8 mouse cellular contexts compared by ENCODE assay signal in genomic region chr5:125382673-125383558, GRCm38 (mm10). TPM values are rescaled to one million over a fixed set of nuclear protein-coding genes. Genes with fewer than 3 reads are reported as not detected.
A peak's percentile ranks its signal among the peaks of the same experiment; 100 is the strongest.
DNase-seq lines count a peak whose midpoint lies in the region; ATAC-seq and TF ChIP-seq lines count a peak whose summit lies in the region.

No protein-coding gene starts in this region.

- H3K9me3 ChIP-seq in CH12.LX (replicated peaks; ENCODE audit: low read length), result no peaks in the 10 kb centered on the region
- no peaks in the 10 kb centered on the region for H3K9me3 ChIP-seq in forebrain, embryonic 12.5 days
- no peaks in the 10 kb centered on the region for H3K9me3 ChIP-seq in limb, embryonic 15.5 days

- H3K27me3 ChIP-seq in CH12.LX (replicated peaks), result no peaks in the 10 kb centered on the region
- H3K27me3 ChIP-seq in forebrain, embryonic 12.5 days, result no peaks in the 10 kb centered on the region
- no peaks in the 10 kb centered on the region for H3K27me3 ChIP-seq in limb, embryonic 15.5 days

- dilution Hi-C loops in CH12.LX (cut with MboI; ENCODE audit: extremely low pct_ligation_motif_present, extremely low pct_unique_long_range_greater_than_20kb, low sequenced_read_pairs), result no loop called here

- peak; percentile 84 for TF ChIP-seq RAD21 in CH12.LX (IDR thresholded peaks at IDR 0.05; ENCODE audit: low read depth, low read length)

- WGBS in forebrain, embryonic 12.5 days, result 54% methylated on average over 6 of the region's 6 CpGs
- 47% methylated on average over 6 of the region's 6 CpGs for WGBS in limb, embryonic 15.5 days

- peak; percentile 54 to 89; a peak in 3 of 4 replicates for TF ChIP-seq CTCF in CH12.LX (conservative IDR thresholded peaks at IDR 0.05 in 1 of 2, IDR thresholded peaks at IDR 0.05 in 1 of 2; ENCODE audit: low read depth in 2 of 2, low read length in 2 of 2)

- H3K4me3 ChIP-seq in CH12.LX (replicated peaks in 1 of 3; ENCODE audit: low read depth in 2 of 3, low read length in 2 of 3, poor library complexity in 1 of 3), result no peak overlapping the region
- no peak overlapping the region for H3K4me3 ChIP-seq in forebrain, embryonic 12.5 days (replicated peaks)
- no peak overlapping the region for H3K4me3 ChIP-seq in limb, embryonic 15.5 days

- peaks cover 0 to 45% of the 10 kb centered on the region in 2 experiments; a peak in 3 of 4 replicates for H3K4me1 ChIP-seq in CH12.LX (ENCODE audit: control insufficient read depth in 1 of 2, insufficient read depth in 2 of 2)
- peaks cover 10% of the 10 kb centered on the region for H3K4me1 ChIP-seq in forebrain, embryonic 12.5 days
- H3K4me1 ChIP-seq in limb, embryonic 15.5 days, result peaks cover 5% of the 10 kb centered on the region; the same call in 1 of the 2 replicates

- TF ChIP-seq EP300 in CH12.LX (IDR thresholded peaks at IDR 0.05; ENCODE audit: low read length), result peak; percentile 74

- H3K27ac ChIP-seq in CH12.LX (ENCODE audit: insufficient read depth, low read depth), result no peak overlapping the region
- no peak overlapping the region for H3K27ac ChIP-seq in forebrain, embryonic 12.5 days
- peak overlapping the region; percentile 0; the same call in 1 of the 2 replicates for H3K27ac ChIP-seq in limb, embryonic 15.5 days

- ATAC-seq in forebrain, embryonic 12.5 days (ENCODE audit: low FRiP score), result peak; percentile 65
- ATAC-seq in limb, embryonic 15.5 days (ENCODE audit: insufficient number of reproducible peaks, low FRiP score, low TSS enrichment, low read depth), result no peak
- peak; percentile 67 for ATAC-seq in monocyte, adult 5-6 weeks (replicated peaks; ENCODE audit: insufficient number of reproducible peaks, low FRiP score, low TSS enrichment, poor library complexity, severe bottlenecking)

- peaks cover 11% of the 10 kb centered on the region for H3K79me2 ChIP-seq in CH12.LX (replicated peaks; ENCODE audit: control insufficient read depth, extremely low read depth, insufficient read depth, poor library complexity, severe bottlenecking)

- TF ChIP-seq POLR2A in CH12.LX (IDR thresholded peaks at IDR 0.05; ENCODE audit: low read depth, low read length), result peak; percentile 20; the same call in 1 of the 2 replicates

- H3K36me3 ChIP-seq in CH12.LX (replicated peaks in 1 of 2; ENCODE audit: control insufficient read depth in 1 of 2, insufficient read depth in 1 of 2, low read length in 1 of 2), result peaks cover 18 to 20% of the 10 kb centered on the region in 2 experiments
- peaks cover 21% of the 10 kb centered on the region for H3K36me3 ChIP-seq in forebrain, embryonic 12.5 days (replicated peaks)
- H3K36me3 ChIP-seq in limb, embryonic 15.5 days, result peaks cover 18% of the 10 kb centered on the region

- H3K9ac ChIP-seq in CH12.LX (ENCODE audit: insufficient read depth, low read depth), result no peak overlapping the region
- no peak overlapping the region for H3K9ac ChIP-seq in forebrain, embryonic 12.5 days
- no peak overlapping the region for H3K9ac ChIP-seq in limb, embryonic 15.5 days

- 0 out of 2 replicates have a peak overlapping the region, but pooled peaks have one; percentile 23 for H3K4me2 ChIP-seq in CH12.LX (ENCODE audit: insufficient read depth, low read depth, poor library complexity, severe bottlenecking)
- no peak overlapping the region for H3K4me2 ChIP-seq in forebrain, embryonic 12.5 days
- no peak overlapping the region for H3K4me2 ChIP-seq in limb, embryonic 15.5 days

- peak; percentile 88 for DNase-seq in 3T3-L1 (ENCODE audit: low read depth, low spot score)
- DNase-seq in CH12.LX (ENCODE audit: extremely low read depth), result no peak
- peak; percentile 61 for DNase-seq in cerebellum, adult 11 months
- peak; percentile 77 for DNase-seq in induced T-regulatory cell, adult 2 months (ENCODE audit: low read depth)
- no peak for DNase-seq in urinary bladder, postnatal 14 days (ENCODE audit: low spot score)

- in situ Hi-C loops in CH12.LX (cut with MboI; ENCODE audit: low pct_ligation_motif_present, low pct_unique_long_range_greater_than_20kb, low sequenced_read_pairs), result no loop called here

TF ChIP-seq in CH12.LX, 34 proteins besides CTCF, POLR2A, EP300 and RAD21 (continues in another document):
- TF ChIP-seq JUND (conservative IDR thresholded peaks at IDR 0.05; ENCODE audit: low read depth, low read length) (peak; percentile 93), ZKSCAN1 (IDR thresholded peaks at IDR 0.05; ENCODE audit: borderline replicate concordance, low read depth, low read length) (no peak), TCF12 (IDR thresholded peaks at IDR 0.05; ENCODE audit: low read depth, low read length) (0 out of 2 replicates have a peak, but pooled peaks have one; percentile 41), MAX (IDR thresholded peaks at IDR 0.05; ENCODE audit: low read length) (peak; percentile 50; the same call in 1 of the 2 replicates), UBTF (IDR thresholded peaks at IDR 0.05; ENCODE audit: low read depth, low read length) (no peak), ZNF384 (IDR thresholded peaks at IDR 0.05; ENCODE audit: low read depth, low read length) (no peak), CHD1 (IDR thresholded peaks at IDR 0.05; ENCODE audit: low read depth, low read length) (no peak), MXI1 (IDR thresholded peaks at IDR 0.05; ENCODE audit: low read depth, low read length) (no peak), MAFK (IDR thresholded peaks at IDR 0.05; ENCODE audit: insufficient replicate concordance, low read length) (no peak), KAT2A (IDR thresholded peaks at IDR 0.05; ENCODE audit: insufficient replicate concordance, low read length) (no peak), ELF1 (IDR thresholded peaks at IDR 0.05; ENCODE audit: low read depth, low read length) (no peak), RCOR1 (conservative IDR thresholded peaks at IDR 0.05; ENCODE audit: low read depth, low read length) (no peak), MAZ (IDR thresholded peaks at IDR 0.05; ENCODE audit: low read depth, low read length) (0 out of 2 replicates have a peak, but pooled peaks have one; percentile 57), ETS1 (conservative IDR thresholded peaks at IDR 0.05; ENCODE audit: low read depth, low read length) (peak; percentile 68), CHD2 (IDR thresholded peaks at IDR 0.05; ENCODE audit: low read length) (peak; percentile 48), SMC3 (IDR thresholded peaks at IDR 0.05; ENCODE audit: low read depth, low read length) (peak; percentile 72), ZC3H11A (IDR thresholded peaks at IDR 0.05; ENCODE audit: low read depth, low read length) (no peak), IRF4 (IDR thresholded peaks at IDR 0.05; ENCODE audit: low read depth, low read length) (peak; percentile 47; the same call in 1 of the 2 replicates), HCFC1 (IDR thresholded peaks at IDR 0.05; ENCODE audit: low read depth, low read length) (peak; percentile 20; the same call in 1 of the 2 replicates), MEF2A (IDR thresholded peaks at IDR 0.05; ENCODE audit: borderline replicate concordance, low read depth, low read length) (peak; percentile 38; the same call in 1 of the 2 replicates), JUN (IDR thresholded peaks at IDR 0.05; ENCODE audit: insufficient read depth, low read depth, low read length) (peak; percentile 84), BHLHE40 (IDR thresholded peaks at IDR 0.05; ENCODE audit: low read depth, low read length) (0 out of 2 replicates have a peak, but pooled peaks have one; percentile 35), ZMIZ1 (IDR thresholded peaks at IDR 0.05; ENCODE audit: low read depth, low read length) (no peak; the same call in none of the 2 replicates), MYC (IDR thresholded peaks at IDR 0.05; ENCODE audit: low read depth, low read length) (peak; percentile 74), POLR2AphosphoS2 (IDR thresholded peaks at IDR 0.05; ENCODE audit: low read depth, low read length) (peak; percentile 30)

RNA-seq across cellular contexts. Expression of gene Gm10382, which starts 6.2 kb away (rescaled TPM):
- 0.59 and 0.80 TPM in 2 replicates for total RNA-seq in CH12.LX (2012; rRNA removed)
- total RNA-seq in CH12.LX (2014; rRNA removed), result not detected in 2 replicates
- 0.87 and 1.1 TPM in 2 replicates for polyA plus RNA-seq in CH12.LX (2012; ENCODE audit: insufficient read length, low read depth)
- 0.91 and 0.97 TPM in 2 replicates for polyA plus RNA-seq in forebrain, embryonic 12.5 days (2016; fragmentation: Nextera tagmentation; extraction: Ambion mirVana)
- 0.14 and 0.32 TPM in 2 replicates for polyA plus RNA-seq in limb, embryonic 15.5 days (2015; fragmentation: Nextera tagmentation; extraction: Ambion mirVana)
- 2.9 TPM in 1 of 3 replicates, not detected in the others for total RNA-seq in monocyte, adult 5-6 weeks (2017)

RNA-seq across cellular contexts. Expression of gene Ubc, which starts 7.1 kb away (rescaled TPM):
- total RNA-seq in CH12.LX (2012; rRNA removed) (466 and 486 TPM in 2 replicates), CH12.LX (2014; rRNA removed) (650 and 656 TPM in 2 replicates)
- 687 and 803 TPM in 2 replicates for polyA plus RNA-seq in CH12.LX (2012; ENCODE audit: insufficient read length, low read depth)
- polyA plus RNA-seq in forebrain, embryonic 12.5 days (2016; fragmentation: Nextera tagmentation; extraction: Ambion mirVana), result 1,113 and 1,114 TPM in 2 replicates
- polyA plus RNA-seq in limb, embryonic 15.5 days (2015; fragmentation: Nextera tagmentation; extraction: Ambion mirVana), result 1,133 and 1,236 TPM in 2 replicates
- 791 to 1,058 TPM (median 1,006 TPM) in 3 replicates for total RNA-seq in monocyte, adult 5-6 weeks (2017)

RNA-seq across cellular contexts. Expression of gene Scarb1, which starts 42.0 kb away (rescaled TPM):
- total RNA-seq in CH12.LX (2012; rRNA removed), result 11.6 and 12.3 TPM in 2 replicates
- 16.3 and 20.0 TPM in 2 replicates for total RNA-seq in CH12.LX (2014; rRNA removed)
- polyA plus RNA-seq in CH12.LX (2012; ENCODE audit: insufficient read length, low read depth), result 24.6 and 24.7 TPM in 2 replicates
- polyA plus RNA-seq in forebrain, embryonic 12.5 days (2016; fragmentation: Nextera tagmentation; extraction: Ambion mirVana), result 31.5 and 38.7 TPM in 2 replicates
- polyA plus RNA-seq in limb, embryonic 15.5 days (2015; fragmentation: Nextera tagmentation; extraction: Ambion mirVana), result 57.2 and 65.1 TPM in 2 replicates
- 67.9 to 84.6 TPM (median 77.1 TPM) in 3 replicates for total RNA-seq in monocyte, adult 5-6 weeks (2017)

RNA-seq across cellular contexts. Expression of gene Dhx37, which starts 51.0 kb away (rescaled TPM):
- total RNA-seq in CH12.LX (2012; rRNA removed), result 21.0 and 23.8 TPM in 2 replicates
- 22.7 and 26.0 TPM in 2 replicates for total RNA-seq in CH12.LX (2014; rRNA removed)
- polyA plus RNA-seq in CH12.LX (2012; ENCODE audit: insufficient read length, low read depth), result 33.0 and 36.9 TPM in 2 replicates
- polyA plus RNA-seq in forebrain, embryonic 12.5 days (2016; fragmentation: Nextera tagmentation; extraction: Ambion mirVana), result 16.5 and 17.1 TPM in 2 replicates
- 9.0 and 9.2 TPM in 2 replicates for polyA plus RNA-seq in limb, embryonic 15.5 days (2015; fragmentation: Nextera tagmentation; extraction: Ambion mirVana)
- total RNA-seq in monocyte, adult 5-6 weeks (2017), result 4.7 to 22.7 TPM (median 19.3 TPM) in 3 replicates

RNA-seq across cellular contexts. Expression of gene Bri3bp, which starts 58.5 kb away (rescaled TPM):
- 48.4 and 49.6 TPM in 2 replicates for total RNA-seq in CH12.LX (2012; rRNA removed)
- 30.1 and 37.7 TPM in 2 replicates for total RNA-seq in CH12.LX (2014; rRNA removed)
- 147 and 164 TPM in 2 replicates for polyA plus RNA-seq in CH12.LX (2012; ENCODE audit: insufficient read length, low read depth)
- 37.4 and 43.0 TPM in 2 replicates for polyA plus RNA-seq in forebrain, embryonic 12.5 days (2016; fragmentation: Nextera tagmentation; extraction: Ambion mirVana)
- 32.4 and 33.0 TPM in 2 replicates for polyA plus RNA-seq in limb, embryonic 15.5 days (2015; fragmentation: Nextera tagmentation; extraction: Ambion mirVana)
- 19.1 to 27.0 TPM (median 23.6 TPM) in 3 replicates for total RNA-seq in monocyte, adult 5-6 weeks (2017)

Comparison
In these comparisons a context has a peak if more than half of its experiments do, and no peak if none do; other contexts are left out.
1. DNase-seq: peak in 3T3-L1 (single experiment), cerebellum, adult 11 months (single experiment) and induced T-regulatory cell, adult 2 months (single experiment); none in CH12.LX (single experiment) and urinary bladder, postnatal 14 days (single experiment).